Mouse (Mus musculus) kidney, embryonic 14.5 days (tissue): ENCODE measurements around the gene Trim26. TPM values are rescaled to one million over a fixed set of nuclear protein-coding genes. Genes with fewer than 3 reads are reported as not detected.
A peak's percentile ranks its signal among the peaks of the same experiment; 100 is the strongest.

Experiments used
- ATAC-seq: fragments of 200-750 bp; cut with Nextera tagmentation; 2 replicates; pipeline ENCODE4 v1.8.0; 2017; ENCODE audit warnings: moderate number of reproducible peaks, mild to moderate bottlenecking, moderate TSS enrichment, moderate library complexity; ENCODE audit not compliant: low FRiP score, low TSS enrichment
- H3K27ac ChIP-seq: fragments of 300-500 bp; sonication (generic); 2 replicates; pipeline ENCODE4 v1.5.1; 2014; ENCODE audit warnings: low read depth, mild to moderate bottlenecking, low read length, moderate library complexity, mixed read lengths
- H3K27me3 ChIP-seq: fragments of 300-500 bp; sonication (generic); 2 replicates; pipeline ENCODE4 v1.6.1; 2014; ENCODE audit warnings: mild to moderate bottlenecking, low read length; ENCODE audit not compliant: control insufficient read depth, insufficient read depth
- H3K36me3 ChIP-seq: fragments of 300-500 bp; sonication (generic); 2 replicates; pipeline ENCODE4 v1.6.1; 2014; ENCODE audit warnings: low read length, mixed read lengths; ENCODE audit not compliant: control insufficient read depth, insufficient read depth
- H3K4me1 ChIP-seq: fragments of 300-500 bp; sonication (generic); 2 replicates; pipeline ENCODE4 v1.6.1; 2014; ENCODE audit warnings: low read length, mixed read lengths; ENCODE audit not compliant: control insufficient read depth, insufficient read depth
- H3K4me2 ChIP-seq: fragments of 300-500 bp; sonication (generic); replicated peaks from 2 replicates; pipeline ENCODE4 v1.6.1; 2014; ENCODE audit warnings: low read depth, mild to moderate bottlenecking, low read length
- H3K4me3 ChIP-seq: fragments of 300-500 bp; sonication (generic); 2 replicates; pipeline ENCODE4 v1.5.1; 2014; ENCODE audit warnings: mild to moderate bottlenecking, low read length
- H3K9ac ChIP-seq: fragments of 300-500 bp; sonication (generic); 2 replicates; pipeline ENCODE4 v1.6.1; 2014; ENCODE audit warnings: low read depth, mild to moderate bottlenecking, low read length, moderate library complexity
- H3K9me3 ChIP-seq: fragments of 300-500 bp; sonication (generic); 2 replicates; pipeline ENCODE4 v1.6.1; 2016; ENCODE audit warnings: low read length; ENCODE audit not compliant: control insufficient read depth
- WGBS: fragments of 180-500 bp; shearing (Covaris S2); extraction: QIAGEN DNeasy Blood & Tissue Kit; methylation state at CpG from one replicate; pipeline ENCODE4 v1.1.7; 2014; 5-methylcytosine and 5-hydroxymethylcytosine counted together
- polyA plus RNA-seq: library from polyadenylated mRNA; unstranded; fragments of >200 nt; fragmentation: Nextera tagmentation; extraction: Ambion mirVana; gene quantifications from 2 replicates; pipeline ENCODE4 v1.2.1, GENCODE M21; 2014

The Trim26 gene
- polyA plus RNA-seq, 1 experiment from 2014 or later: 32.3 TPM

- peaks cover 18% of the 10 kb centered on the region for H3K36me3 ChIP-seq
- no peak for ATAC-seq
- peaks cover 18% of the 10 kb centered on the region for H3K27me3 ChIP-seq
- H3K4me2 ChIP-seq: no peak overlapping the region
- no peaks in the 10 kb centered on the region for H3K4me1 ChIP-seq
- H3K27ac ChIP-seq: no peak overlapping the region
- H3K9ac ChIP-seq: no peak overlapping the region
- no peaks in the 10 kb centered on the region for H3K9me3 ChIP-seq
- H3K4me3 ChIP-seq: no peak overlapping the region
- 45% methylated on average over 2 of the region's 2 CpGs for WGBS
Observed at GRCm38 (mm10) chr17:36861680-36862079, 24.7 kb downstream of the Trim26 start.

- H3K4me1 ChIP-seq: no peaks in the 10 kb centered on the region
- 12% methylated on average over 29 of the region's 29 CpGs for WGBS
- H3K9ac ChIP-seq: no peak within 1 kb of the TSS
- no peaks in the 10 kb centered on the region for H3K9me3 ChIP-seq
- H3K4me2 ChIP-seq: peak within 1 kb of the TSS; percentile 12
- H3K36me3 ChIP-seq: no peaks in the 10 kb centered on the region
- H3K27me3 ChIP-seq: peaks cover 26% of the 10 kb centered on the region
- ATAC-seq: no peak; the same call in 1 of the 2 replicates
- H3K27ac ChIP-seq: no peak within 1 kb of the TSS
- peak within 1 kb of the TSS; percentile 1; the same call in 1 of the 2 replicates for H3K4me3 ChIP-seq
Observed at GRCm38 (mm10) chr17:36866719-36867527, 30.0 kb downstream of the Trim26 start, which contains the start of gene Trim15. Gene Trim15 (minus strand): TSS chr17:36867210.

GRCm38 (mm10) chr17:36868836-36869235 lies 31.9 kb downstream of the Trim26 start:
- Histone ChIP-seq H3K4me3 (no peak overlapping the region), H3K27me3 (peaks cover 26% of the 10 kb centered on the region), H3K9me3 (no peaks in the 10 kb centered on the region), H3K4me2 (no peak overlapping the region), H3K4me1 (no peaks in the 10 kb centered on the region), H3K9ac (no peak overlapping the region), H3K27ac (no peak overlapping the region), H3K36me3 (no peaks in the 10 kb centered on the region)
- ATAC-seq: no peak
- WGBS: 81% methylated on average over 2 of the region's 2 CpGs

GRCm38 (mm10) chr17:36869284-36869954 lies 32.5 kb downstream of the Trim26 start, which contains the start of gene Trim10:
Gene Trim10 (plus strand): TSS chr17:36869574.
- no peaks in the 10 kb centered on the region for H3K4me1 ChIP-seq
- WGBS: 88% methylated on average over 4 of the region's 4 CpGs
- no peak within 1 kb of the TSS for H3K4me2 ChIP-seq
- H3K27me3 ChIP-seq: peaks cover 26% of the 10 kb centered on the region
- no peak for ATAC-seq
- no peak within 1 kb of the TSS for H3K4me3 ChIP-seq
- H3K9ac ChIP-seq: no peak within 1 kb of the TSS
- H3K36me3 ChIP-seq: no peaks in the 10 kb centered on the region
- H3K27ac ChIP-seq: no peak within 1 kb of the TSS
- no peaks in the 10 kb centered on the region for H3K9me3 ChIP-seq

GRCm38 (mm10) chr17:36869955-36870810 lies 33.2 kb downstream of the Trim26 start:
- ATAC-seq: no peak; the same call in 1 of the 2 replicates
- Histone ChIP-seq H3K36me3 (no peaks in the 10 kb centered on the region), H3K4me3 (no peak overlapping the region), H3K27ac (no peak overlapping the region), H3K9me3 (no peaks in the 10 kb centered on the region), H3K4me1 (no peaks in the 10 kb centered on the region), H3K27me3 (peaks cover 22% of the 10 kb centered on the region), H3K4me2 (no peak overlapping the region), H3K9ac (no peak overlapping the region)
- 81% methylated on average over 25 of the region's 25 CpGs for WGBS

- H3K27ac ChIP-seq: no peak overlapping the region
- 47% methylated on average over 4 of the region's 4 CpGs for WGBS
- H3K9me3 ChIP-seq: no peaks in the 10 kb centered on the region
- no peaks in the 10 kb centered on the region for H3K27me3 ChIP-seq
- no peak overlapping the region for H3K4me2 ChIP-seq
- no peak overlapping the region for H3K9ac ChIP-seq
- H3K4me1 ChIP-seq: no peaks in the 10 kb centered on the region
- ATAC-seq: no peak
- H3K4me3 ChIP-seq: no peak overlapping the region
- no peaks in the 10 kb centered on the region for H3K36me3 ChIP-seq
Observed at GRCm38 (mm10) chr17:36874636-36875035, 37.7 kb downstream of the Trim26 start.

- no peak for ATAC-seq
- H3K27me3 ChIP-seq: no peaks in the 10 kb centered on the region
- no peak overlapping the region for H3K9ac ChIP-seq
- no peaks in the 10 kb centered on the region for H3K36me3 ChIP-seq
- no peaks in the 10 kb centered on the region for H3K4me1 ChIP-seq
- 77% methylated on average over 2 of the region's 2 CpGs for WGBS
- H3K9me3 ChIP-seq: no peaks in the 10 kb centered on the region
- H3K4me3 ChIP-seq: no peak overlapping the region
- no peak overlapping the region for H3K4me2 ChIP-seq
- no peak overlapping the region for H3K27ac ChIP-seq
Observed at GRCm38 (mm10) chr17:36883350-36883749, 46.4 kb downstream of the Trim26 start.

- Histone ChIP-seq H3K4me3 (no peak overlapping the region), H3K36me3 (no peaks in the 10 kb centered on the region), H3K27me3 (no peaks in the 10 kb centered on the region), H3K9ac (no peak overlapping the region), H3K9me3 (no peaks in the 10 kb centered on the region), H3K4me2 (no peak overlapping the region), H3K4me1 (no peaks in the 10 kb centered on the region), H3K27ac (no peak overlapping the region)
- 94% methylated on average over 12 of the region's 12 CpGs for WGBS
- no peak for ATAC-seq
Observed at GRCm38 (mm10) chr17:36885132-36885790, 48.3 kb downstream of the Trim26 start.
